Mouse (Mus musculus): ENCODE measurements around the gene Fen1. TPM values are rescaled to one million over a fixed set of nuclear protein-coding genes. Genes with fewer than 3 reads are reported as not detected.
A peak's percentile ranks its signal among the peaks of the same experiment; 100 is the strongest.

Gene Fen1
- total RNA-seq (2021): 10 to 100 TPM; 11.7 to 11.9 TPM

DNA sequence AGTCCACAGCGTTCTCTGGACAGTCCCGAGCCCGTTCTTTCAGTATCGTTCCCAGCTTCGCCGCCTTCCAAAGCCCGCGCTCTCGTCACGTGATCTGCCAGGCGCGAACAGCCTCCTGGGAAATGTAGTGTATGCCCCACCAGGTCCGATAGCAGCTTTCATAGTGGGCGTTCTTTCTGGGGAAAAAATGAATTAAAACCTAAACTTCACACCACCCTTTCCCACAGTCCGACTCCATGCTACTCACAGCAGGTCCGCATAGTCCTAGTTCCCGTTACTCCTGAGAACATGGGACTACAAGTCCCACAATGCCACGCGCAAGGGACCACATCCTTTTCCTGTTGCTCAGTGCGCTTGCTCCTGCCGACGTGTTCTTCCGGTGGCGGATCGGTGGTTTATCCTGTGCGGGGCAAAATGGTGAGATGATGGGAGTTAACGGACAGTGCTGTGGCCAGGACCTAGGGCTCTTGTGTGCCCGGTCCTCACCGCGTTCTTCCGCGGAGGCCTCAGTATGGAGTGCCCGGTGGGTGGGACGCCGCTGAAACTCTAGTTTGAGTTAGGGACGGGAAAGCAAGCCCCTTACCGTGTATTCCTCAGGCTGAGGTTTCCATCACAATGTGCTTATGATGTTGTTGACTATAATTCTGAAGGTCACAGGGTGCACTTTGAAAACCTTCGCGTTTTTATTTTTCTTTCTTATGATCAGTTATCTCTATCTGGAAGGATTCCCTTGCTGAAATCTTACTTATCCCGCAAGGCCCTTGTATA is at the start of gene Fen1, which contains the start of gene Tmem258:
Fen1 (minus strand) TSS at position 322 of the 768 bp plus-strand sequence.
Tmem258 (plus strand) TSS at position 167 of the 768 bp plus-strand sequence.
- intact Hi-C loops (cut with DNase I): no loop called here
- DNase-seq: peak; percentile 91

- no peak for DNase-seq
- intact Hi-C loops (cut with DNase I): no loop called here
Observed at GRCm38 (mm10) chr19:10248128-10248527, 44.2 kb upstream of the Fen1 start.

GRCm38 (mm10) chr19:10247165-10247564 is 43.2 kb upstream of the Fen1 start:
- intact Hi-C loops (cut with DNase I): no loop called here
- no peak for DNase-seq

DNA sequence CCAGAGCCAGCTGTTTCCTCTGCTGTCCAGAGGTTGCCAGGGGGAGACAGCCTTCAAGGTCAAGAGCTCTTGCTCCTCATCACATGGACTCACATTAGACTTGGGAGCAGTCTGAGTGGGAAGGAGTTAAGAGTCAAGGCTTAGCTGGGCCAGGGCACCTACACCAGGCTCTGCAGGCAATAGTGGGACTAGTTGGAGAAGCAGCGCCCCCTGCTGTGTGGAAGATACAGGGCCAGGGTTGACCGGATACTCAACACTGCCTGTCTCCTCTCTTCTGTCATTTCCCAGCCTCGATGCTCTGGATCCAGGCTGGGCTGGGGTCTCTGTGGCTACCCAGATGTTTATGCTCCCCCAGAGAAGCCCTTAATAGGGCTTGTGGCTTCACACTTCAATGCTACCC is 40.2 kb upstream of the Fen1 start:
- intact Hi-C loops (cut with DNase I): no loop called here
- peak; percentile 53 for DNase-seq

- intact Hi-C loops (cut with DNase I): no loop called here
- DNase-seq: no peak
Observed at GRCm38 (mm10) chr19:10242916-10243315, 38.9 kb upstream of the Fen1 start.

- intact Hi-C loops (cut with DNase I): no loop called here
- DNase-seq: peak; percentile 76
Observed at GRCm38 (mm10) chr19:10240654-10241305, 36.8 kb upstream of the Fen1 start, which contains the start of gene Myrf. Gene Myrf, minus strand, starts transcription at chr19:10240748.

- intact Hi-C loops (cut with DNase I): no loop called here
- no peak for DNase-seq
Observed at GRCm38 (mm10) chr19:10239975-10240653, 36.1 kb upstream of the Fen1 start.

DNA sequence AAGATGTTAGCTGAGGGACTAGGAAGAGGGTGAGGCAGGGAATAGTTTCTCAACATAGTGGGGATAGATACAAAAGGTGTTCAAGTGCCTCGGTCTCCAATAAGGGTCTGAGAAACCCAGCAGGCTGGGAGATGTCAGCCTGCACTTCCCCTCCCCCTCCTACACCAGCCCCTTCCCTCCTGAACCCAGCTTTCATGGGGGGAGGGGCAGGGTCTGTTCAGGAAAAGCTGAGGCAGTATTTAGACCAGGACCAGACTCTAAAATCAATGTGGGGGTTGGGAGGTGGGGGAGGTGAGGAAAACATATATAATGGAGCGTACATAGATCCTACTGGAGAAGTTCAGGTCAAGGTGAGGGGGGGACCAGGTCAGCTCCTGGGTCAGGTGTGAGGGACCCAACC is 35.5 kb upstream of the Fen1 start:
- intact Hi-C loops (cut with DNase I): no loop called here
- DNase-seq: no peak

DNA sequence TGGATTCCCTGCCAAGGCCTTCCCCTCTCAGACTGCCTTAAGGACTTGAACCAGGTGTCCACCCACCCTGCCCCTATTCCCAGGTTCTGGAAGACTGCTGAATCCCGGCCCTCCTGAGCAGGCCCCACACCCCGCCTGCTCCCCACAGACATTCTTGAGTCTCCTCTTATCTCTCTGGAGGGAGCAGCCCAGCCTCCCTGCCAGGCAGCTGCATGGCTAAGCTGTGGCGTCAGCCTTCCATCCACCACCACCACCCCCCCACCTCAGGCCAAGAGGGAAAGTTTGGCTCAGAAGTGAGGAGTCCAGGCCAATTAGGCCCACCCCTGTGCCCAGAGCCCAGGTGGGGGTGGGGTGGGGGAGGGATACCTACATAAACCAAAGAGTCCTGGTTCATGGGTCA is 34.5 kb upstream of the Fen1 start:
- intact Hi-C loops (cut with DNase I): no loop called here

DNA sequence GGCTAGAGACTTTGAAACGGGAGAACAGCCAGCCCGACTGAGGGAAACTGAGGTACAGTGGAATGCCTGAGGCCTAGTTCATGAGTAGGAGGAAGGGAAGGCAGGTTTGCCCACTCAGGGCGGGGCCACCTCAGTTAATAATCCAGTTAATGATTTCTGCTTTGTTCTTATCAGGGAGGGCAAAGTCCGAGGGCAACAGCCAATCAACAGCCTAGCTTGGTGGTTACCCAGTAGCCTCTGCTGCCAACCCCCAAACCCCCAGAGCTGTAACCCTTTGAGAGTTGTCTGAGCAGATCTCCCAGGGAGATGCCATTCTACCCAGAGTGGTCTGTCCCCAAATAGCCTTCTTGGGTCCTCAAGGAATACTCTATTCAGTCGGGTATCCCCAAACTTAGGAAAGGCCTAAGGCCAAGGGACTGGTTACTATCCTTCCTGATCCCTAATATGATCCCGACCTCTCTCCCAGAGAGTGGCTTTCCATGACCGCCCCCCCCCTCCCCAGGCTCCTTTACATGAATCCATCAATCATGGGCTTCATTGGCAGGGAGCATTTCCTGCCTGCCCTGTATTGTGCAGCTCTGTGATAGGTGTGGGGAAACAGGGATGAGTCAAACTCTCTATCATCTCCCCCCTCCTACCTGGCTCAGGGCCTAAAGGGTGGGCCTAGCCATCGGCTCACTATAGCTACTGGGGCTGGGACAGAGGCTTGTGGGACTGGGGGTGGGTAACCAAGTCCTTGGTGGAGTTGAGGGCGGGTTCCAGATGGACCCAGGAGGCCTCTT is 32.0 kb upstream of the Fen1 start:
- intact Hi-C loops (cut with DNase I): no loop called here
- no peak for DNase-seq

More for the DNA sequence above, 34.5 kb upstream of the Fen1 start:
- no peak for DNase-seq

DNA sequence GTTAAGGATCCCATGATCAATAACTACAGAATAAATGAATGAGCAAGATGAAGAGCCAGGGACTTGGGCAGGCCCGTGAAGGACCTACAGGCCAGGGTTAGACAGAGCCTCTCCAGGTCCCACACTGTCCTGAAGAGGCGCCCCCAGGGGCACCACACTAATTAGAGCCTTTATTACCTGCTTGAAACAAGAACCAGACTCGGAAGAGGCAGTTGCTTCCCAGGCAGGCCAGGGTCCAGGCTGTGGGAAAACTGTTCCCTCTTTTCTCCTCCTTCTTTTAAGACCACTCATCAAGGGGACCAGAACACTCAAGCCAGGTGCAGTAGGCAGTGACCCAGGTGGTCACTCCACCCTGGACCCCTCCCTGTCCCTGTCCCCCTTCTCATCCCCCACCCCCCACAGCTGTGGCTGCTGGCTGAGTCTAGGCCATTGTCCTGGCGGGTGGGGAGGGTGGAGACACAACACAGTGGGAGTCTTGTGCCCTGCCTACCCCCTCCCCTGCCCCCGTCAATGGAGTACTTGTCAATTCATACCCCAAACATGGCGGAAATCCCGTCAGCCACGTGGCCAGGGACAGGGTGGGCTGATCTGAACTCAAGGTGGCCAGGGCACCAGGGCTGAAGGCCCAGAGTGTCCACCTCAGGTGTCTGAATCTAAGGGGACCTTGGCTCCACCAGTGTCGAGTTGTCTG is 28.5 kb upstream of the Fen1 start:
- intact Hi-C loops (cut with DNase I): no loop called here
- no peak for DNase-seq

DNA sequence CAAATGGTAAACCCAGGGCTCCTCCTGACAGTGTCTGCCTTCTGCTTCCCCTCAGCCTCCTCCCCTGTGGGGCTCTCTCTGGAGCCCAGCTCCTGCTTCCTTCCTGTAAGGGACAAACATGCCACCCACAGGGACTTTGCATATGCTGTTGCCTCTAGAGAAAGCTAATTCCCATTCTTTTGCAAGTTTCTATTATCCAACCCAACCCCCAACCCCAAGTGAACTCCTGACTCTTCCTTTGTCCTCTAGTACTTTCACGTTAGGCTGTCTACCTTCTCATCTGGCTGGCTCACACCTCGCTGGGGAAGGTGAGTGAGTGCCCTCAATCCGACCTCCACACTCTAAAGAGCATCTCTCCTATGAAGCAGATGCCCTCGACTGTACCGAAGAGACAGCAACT is 27.9 kb upstream of the Fen1 start:
- DNase-seq: no peak
- intact Hi-C loops (cut with DNase I): no loop called here

DNA sequence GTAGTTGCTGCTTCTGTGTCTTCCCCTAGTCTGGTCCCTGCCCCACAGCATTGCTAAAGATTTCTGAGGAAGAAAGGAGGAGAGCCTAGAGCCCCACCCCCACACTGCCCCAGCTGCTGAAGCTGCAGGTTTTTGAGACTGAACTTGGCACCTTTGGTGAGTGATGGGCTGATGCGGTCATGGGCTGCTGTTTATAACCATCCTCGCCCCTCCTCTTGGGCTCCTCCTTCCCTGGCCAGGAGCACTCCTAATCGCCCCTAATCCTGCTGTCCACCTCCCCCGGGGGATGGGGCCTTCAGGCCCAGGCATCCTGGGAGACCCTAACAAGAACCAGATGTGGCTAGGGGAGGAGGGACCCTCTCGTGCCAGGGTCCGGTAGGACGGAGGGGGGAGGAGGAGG is 27.0 kb upstream of the Fen1 start:
- no peak for DNase-seq
- intact Hi-C loops (cut with DNase I): no loop called here

DNA sequence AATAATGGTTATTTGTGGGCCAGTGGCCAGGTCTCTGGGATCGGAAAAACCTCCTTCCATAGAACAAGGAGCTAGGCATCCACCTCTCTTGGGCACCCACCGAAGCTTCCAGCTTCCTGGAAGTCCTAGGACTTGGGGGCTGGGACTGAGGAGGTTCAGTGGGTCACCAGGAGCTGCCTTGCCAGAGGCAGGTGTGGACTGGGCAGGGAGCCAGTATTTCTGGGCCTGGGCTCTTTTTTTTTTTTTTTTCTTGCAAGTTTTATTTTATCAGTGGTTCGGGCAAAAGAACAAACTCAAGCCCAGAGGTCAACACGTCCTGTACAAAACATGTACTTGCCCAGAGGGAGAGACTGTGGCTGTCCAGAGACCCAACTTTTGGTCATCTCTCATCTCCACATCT is 21.8 kb upstream of the Fen1 start:
- no peak for DNase-seq
- intact Hi-C loops (cut with DNase I): no loop called here

- no peak for DNase-seq
- intact Hi-C loops (cut with DNase I): no loop called here
Observed at GRCm38 (mm10) chr19:10224637-10225453, 20.9 kb upstream of the Fen1 start.

DNA sequence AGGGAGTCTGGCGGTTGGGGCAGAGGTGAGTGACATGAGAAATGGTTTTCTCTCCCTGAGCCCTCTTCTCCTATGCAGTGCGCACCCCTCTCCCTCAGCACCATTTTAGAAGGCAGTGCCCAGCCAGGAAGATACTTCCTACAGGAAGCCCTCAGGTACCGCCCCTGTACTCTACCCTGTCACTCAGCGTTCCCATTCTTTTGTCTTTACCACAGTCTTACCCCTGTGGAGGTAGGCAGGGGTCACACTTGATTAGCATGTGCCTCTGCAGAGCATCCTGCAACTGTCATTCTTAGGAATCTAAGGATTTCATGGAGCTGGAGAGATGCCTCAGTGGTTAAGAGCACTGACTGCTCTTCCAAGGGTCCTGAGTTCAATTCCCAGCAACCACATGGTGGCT is 19.6 kb upstream of the Fen1 start:
- intact Hi-C loops (cut with DNase I): no loop called here
- no peak for DNase-seq

DNA sequence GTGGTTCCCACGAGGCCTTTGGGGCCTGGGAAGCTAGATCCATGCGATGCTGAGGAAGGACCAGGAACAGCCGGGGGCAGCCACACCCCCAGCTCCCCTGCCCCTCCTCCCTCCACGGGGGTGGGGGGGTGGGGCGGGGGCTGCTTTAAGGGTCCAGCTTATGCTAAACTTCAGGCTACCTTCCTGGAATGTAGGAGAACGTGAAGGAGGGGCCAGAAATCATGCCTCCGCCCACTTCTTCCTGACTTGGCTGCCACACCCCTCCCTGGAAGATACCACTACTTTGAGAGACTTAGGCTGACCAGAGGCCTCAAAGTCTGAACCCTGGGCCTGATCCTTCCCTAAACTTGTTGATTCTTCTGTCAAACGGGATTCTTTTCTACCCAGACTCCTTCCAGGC is 18.7 kb upstream of the Fen1 start:
- intact Hi-C loops (cut with DNase I): no loop called here
- no peak for DNase-seq

DNA sequence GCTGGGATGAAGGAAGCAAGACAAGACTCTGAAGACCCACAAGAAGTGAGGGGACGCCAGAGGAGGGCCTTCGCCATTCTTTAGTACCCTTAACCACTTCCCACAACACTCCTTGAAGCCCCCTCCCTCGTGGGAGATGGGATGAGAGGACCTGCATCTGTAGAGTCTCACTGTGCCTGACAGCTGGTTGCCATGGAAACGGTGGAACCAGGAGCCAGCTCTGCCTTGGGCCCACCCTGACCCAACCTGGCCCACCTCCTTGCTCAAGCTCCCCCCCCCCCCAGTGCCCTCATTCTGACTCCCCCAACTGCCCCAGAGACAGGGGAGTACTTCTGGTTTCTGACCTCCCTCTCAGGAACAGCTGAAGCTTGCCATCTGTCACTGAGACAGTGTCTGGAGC is 17.6 kb upstream of the Fen1 start:
- no peak for DNase-seq
- intact Hi-C loops (cut with DNase I): no loop called here

GRCm38 (mm10) chr19:10219593-10219992 is 15.6 kb upstream of the Fen1 start:
- intact Hi-C loops (cut with DNase I): no loop called here
- DNase-seq: no peak

DNA sequence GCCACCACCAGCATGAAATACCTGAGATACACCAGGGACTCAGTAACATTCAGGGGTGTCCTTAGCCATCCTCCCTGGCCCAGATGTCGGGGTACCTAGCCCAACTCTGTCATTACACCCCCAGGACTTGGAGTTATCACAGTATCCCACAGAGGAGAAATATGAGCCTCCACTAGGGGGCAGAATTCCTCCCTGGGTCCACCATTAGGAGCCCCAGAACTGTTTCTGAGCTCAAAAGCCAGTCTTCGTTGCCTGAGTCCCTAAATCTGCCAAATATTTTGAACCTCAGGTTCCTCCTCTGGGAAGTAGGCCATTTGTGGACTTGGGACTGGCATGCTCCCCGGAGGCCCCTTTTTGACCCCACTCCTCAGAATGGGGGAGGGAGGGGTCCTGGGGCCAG is 15.1 kb upstream of the Fen1 start:
- intact Hi-C loops (cut with DNase I): no loop called here

More for the DNA sequence above, 15.1 kb upstream of the Fen1 start:
- DNase-seq: no peak
